Mouse (Mus musculus) kidney, postnatal 0 days (tissue): ENCODE data around the gene C5ar2. TPM values are rescaled to one million over a fixed set of nuclear protein-coding genes. Genes with fewer than 3 reads are reported as not detected.

ENCODE experiments used
- ATAC-seq: fragments of 200-750 bp; cut with Nextera tagmentation; replicated peaks from 2 replicates; pipeline ENCODE4 v1.8.0; 2017; ENCODE audit warnings: low read depth, moderate number of reproducible peaks, moderate TSS enrichment, moderate library complexity; ENCODE audit not compliant: low FRiP score
- DNase-seq: peaks from one replicate; pipeline ENCODE4 v3.0.0-alpha.2; 2016; ENCODE audit warnings: low spot score
- H3K27ac ChIP-seq: fragments of 300-500 bp; sonication (generic); 2 replicates; pipeline ENCODE4 v1.5.1; 2014; ENCODE audit warnings: mild to moderate bottlenecking
- H3K27me3 ChIP-seq: fragments of 300-500 bp; sonication (generic); 2 replicates; pipeline ENCODE4 v1.6.1; 2014; ENCODE audit warnings: low read length, mixed read lengths; ENCODE audit not compliant: insufficient read depth
- H3K36me3 ChIP-seq: fragments of 300-500 bp; sonication (generic); 2 replicates; pipeline ENCODE4 v1.6.1; 2014; ENCODE audit warnings: low read length, mixed read lengths; ENCODE audit not compliant: insufficient read depth
- H3K4me1 ChIP-seq: fragments of 300-500 bp; sonication (generic); replicated peaks from 2 replicates; pipeline ENCODE4 v1.6.1; 2014; ENCODE audit warnings: antibody characterized with exemption, low read length, mixed read lengths; ENCODE audit not compliant: insufficient read depth
- H3K4me2 ChIP-seq: fragments of 300-500 bp; sonication (generic); 2 replicates; pipeline ENCODE4 v1.6.1; 2014; ENCODE audit warnings: mild to moderate bottlenecking, low read length, moderate library complexity, mixed read lengths
- H3K4me3 ChIP-seq: fragments of 300-500 bp; sonication (generic); replicated peaks from 2 replicates; pipeline ENCODE4 v1.5.1; 2014; ENCODE audit warnings: low read depth, low read length
- H3K9ac ChIP-seq: fragments of 300-500 bp; sonication (generic); 2 replicates; pipeline ENCODE4 v1.6.1; 2014; ENCODE audit warnings: low read depth, low read length
- H3K9me3 ChIP-seq: fragments of 300-500 bp; sonication (generic); replicated peaks from 2 replicates; pipeline ENCODE4 v1.6.1; 2016; ENCODE audit warnings: low read length, inconsistent platforms, mixed read lengths
- CTCF ChIP-seq: IDR thresholded peaks from 2 replicates; pipeline ENCODE4 v1.5.1; 2016; ENCODE audit warnings: antibody characterized with exemption, low read depth, mild to moderate bottlenecking, moderate library complexity
- WGBS: fragments of 180-500 bp; shearing (Covaris S2); extraction: QIAGEN DNeasy Blood & Tissue Kit; methylation state at CpG from one replicate; pipeline ENCODE4 v1.1.7; 2014; 5-methylcytosine and 5-hydroxymethylcytosine counted together
- polyA plus RNA-seq: library from polyadenylated mRNA; unstranded; fragments of >200 nt; fragmentation: Nextera tagmentation; extraction: Ambion mirVana; gene quantifications from 2 replicates; pipeline ENCODE4 v1.2.1, GENCODE M21; 2015

C5ar2 gene
- polyA plus RNA-seq = 0.08 and 0.11 TPM in 2 replicates

DNA sequence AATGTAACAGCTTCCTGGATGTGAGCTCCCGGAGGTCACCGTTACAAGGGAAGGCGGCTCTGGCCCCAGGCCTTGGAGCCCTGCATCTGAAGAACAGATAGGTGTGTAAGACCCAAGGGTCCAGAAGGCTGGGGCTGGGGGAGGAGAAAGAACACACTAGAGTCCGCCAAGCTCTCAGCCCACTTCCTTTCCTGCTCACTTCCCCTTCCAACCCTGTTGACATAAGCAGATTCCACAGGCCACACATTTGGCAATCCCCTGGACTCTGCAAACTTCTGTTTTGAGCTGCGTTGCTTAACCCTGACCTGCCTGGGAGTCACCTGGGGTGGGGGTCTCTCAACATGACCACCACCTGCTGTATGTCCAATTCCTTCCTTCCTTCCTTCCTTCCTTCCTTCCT lies at the start of gene C5ar2:
C5ar2 (minus strand) TSS at position 88 of the 400 bp plus-strand sequence.
- Histone ChIP-seq H3K4me2 (no peak within 1 kb of the TSS), H3K36me3 (no peaks in the 10 kb centered on the region), H3K9me3 (no peaks in the 10 kb centered on the region), H3K4me1 (no peaks in the 10 kb centered on the region), H3K4me3 (no peak within 1 kb of the TSS), H3K27ac (no peak within 1 kb of the TSS), H3K27me3 (no peaks in the 10 kb centered on the region), H3K9ac (no peak within 1 kb of the TSS)
- TF ChIP-seq CTCF = no peak
- no peak for ATAC-seq
- WGBS = 31% methylated on average over 5 of the region's 5 CpGs
- DNase-seq = peak; percentile 37

DNA sequence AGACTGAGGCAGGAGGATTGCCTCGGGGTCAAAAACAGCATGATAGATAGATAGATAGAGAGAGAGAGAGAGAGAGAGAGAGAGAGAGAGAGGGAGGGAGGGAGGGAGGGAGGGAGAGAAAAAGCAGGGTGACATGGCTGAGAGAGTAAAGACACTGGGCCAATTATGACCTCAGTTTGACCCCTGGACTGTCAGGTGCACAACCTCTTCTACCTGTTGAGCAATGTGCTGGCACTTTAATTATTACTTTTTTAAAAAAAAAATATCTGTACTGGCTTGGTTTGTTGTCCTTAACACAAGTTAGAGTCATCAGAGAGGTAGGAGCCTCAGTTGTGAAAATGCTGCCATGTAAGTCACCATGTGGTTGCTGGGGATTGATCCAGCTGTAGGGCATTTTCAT lies 43.8 kb upstream of the C5ar2 start:
- no peak overlapping the region for H3K9ac ChIP-seq
- no peaks in the 10 kb centered on the region for H3K4me1 ChIP-seq
- WGBS = 77% methylated on average over 1 of the region's 1 CpGs

DNA sequence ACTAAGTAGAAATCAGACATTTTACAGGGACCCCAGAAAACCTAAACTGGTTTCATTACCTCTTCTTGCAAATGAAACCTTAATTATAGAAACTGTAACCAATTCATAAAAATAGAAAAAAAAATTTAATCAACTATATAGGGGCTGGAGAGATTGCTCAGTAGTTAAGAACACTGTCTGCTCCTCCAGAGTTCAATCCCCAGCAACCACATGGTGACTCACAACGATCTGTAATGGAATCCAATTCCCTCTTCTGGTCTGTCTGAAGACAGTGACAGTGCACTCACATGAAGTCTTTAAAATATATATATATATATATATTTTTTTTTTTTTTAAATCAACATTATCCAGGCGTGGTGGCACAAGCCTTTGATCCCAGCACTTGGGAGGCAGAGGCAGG lies 43.1 kb upstream of the C5ar2 start:
- no peak for TF ChIP-seq CTCF
- no peaks in the 10 kb centered on the region for H3K4me1 ChIP-seq
- WGBS = 77% methylated on average over 2 of the region's 2 CpGs
- H3K4me2 ChIP-seq = peak overlapping the region; percentile 55
- H3K4me3 ChIP-seq = peak overlapping the region; percentile 62
- peak overlapping the region; percentile 98 for H3K27ac ChIP-seq
- no peak for DNase-seq
- H3K9me3 ChIP-seq = no peaks in the 10 kb centered on the region
- peak overlapping the region; percentile 88; the same call in 1 of the 2 replicates for H3K9ac ChIP-seq
- peaks cover 10% of the 10 kb centered on the region; the same call in 1 of the 2 replicates for H3K36me3 ChIP-seq
- ATAC-seq = no peak
- H3K27me3 ChIP-seq = no peaks in the 10 kb centered on the region

More for the DNA sequence above, 43.8 kb upstream of the C5ar2 start:
- Histone ChIP-seq H3K4me2 (no peak overlapping the region), H3K27ac (no peak overlapping the region), H3K27me3 (no peaks in the 10 kb centered on the region), H3K36me3 (0 out of 2 replicates have a peak, but pooled peaks cover 4% of the 10 kb centered on the region), H3K9me3 (no peaks in the 10 kb centered on the region), H3K4me3 (no peak overlapping the region)
- ATAC-seq (no peak), DNase-seq (no peak)
- TF ChIP-seq CTCF = no peak

DNA sequence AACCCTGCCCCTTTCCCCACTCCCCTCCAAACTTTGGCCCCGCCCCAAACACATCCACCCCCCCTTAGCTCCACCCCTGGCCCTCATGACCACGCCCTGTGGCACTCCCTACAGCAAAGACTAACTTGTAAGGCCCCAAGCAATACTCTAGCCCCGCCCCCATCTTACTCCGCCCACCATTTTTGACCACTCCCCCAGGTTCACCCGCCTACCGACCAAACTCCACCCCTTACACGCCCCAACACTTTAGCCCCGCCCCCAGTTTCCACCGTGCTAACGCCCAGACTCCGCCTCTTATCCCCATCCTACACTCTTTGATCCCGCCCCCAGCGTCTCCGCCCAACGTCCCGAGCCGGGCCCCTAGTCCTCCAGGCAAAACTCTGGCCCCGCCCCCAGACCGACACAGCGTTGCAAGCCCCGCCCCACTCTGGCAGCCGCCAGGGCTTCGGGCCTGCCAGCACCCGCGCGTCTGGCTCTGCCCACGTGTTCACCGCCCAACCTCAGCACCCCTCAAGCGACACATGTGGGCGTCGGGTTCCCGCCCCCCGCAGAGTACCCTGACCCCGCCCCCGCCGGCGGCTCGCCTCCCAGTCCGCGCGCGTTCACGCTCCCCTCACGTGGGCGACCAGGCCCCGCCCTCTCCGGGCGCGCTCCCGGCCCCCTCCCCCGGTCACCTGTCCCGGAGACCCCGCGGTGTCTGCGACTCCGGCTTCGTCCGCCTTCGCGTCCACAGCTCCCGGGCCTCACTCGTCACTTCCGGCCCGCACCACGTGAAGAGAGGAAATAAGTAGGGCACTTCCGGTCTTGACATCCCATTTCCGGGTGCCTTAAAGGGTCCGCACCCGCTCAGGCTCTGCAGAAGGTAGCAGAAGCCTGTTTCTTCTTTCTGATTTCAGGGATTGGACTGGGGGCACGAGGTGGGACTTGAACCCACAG lies 42.3 kb upstream of the C5ar2 start, which contains the start of gene Ccdc9:
Ccdc9 (minus strand) TSS at position 770 of the 936 bp plus-strand sequence.
- Histone ChIP-seq H3K9ac (peak within 1 kb of the TSS; percentile 88), H3K4me2 (peak within 1 kb of the TSS; percentile 70), H3K9me3 (no peaks in the 10 kb centered on the region), H3K36me3 (peaks cover 18% of the 10 kb centered on the region), H3K27me3 (no peaks in the 10 kb centered on the region), H3K4me1 (no peaks in the 10 kb centered on the region), H3K27ac (peak within 1 kb of the TSS; percentile 98), H3K4me3 (peak within 1 kb of the TSS; percentile 62)
- ATAC-seq = peak; percentile 89
- DNase-seq = peak; percentile 100
- WGBS = 1% methylated on average over 69 of the region's 70 CpGs
- no peak for TF ChIP-seq CTCF

DNA sequence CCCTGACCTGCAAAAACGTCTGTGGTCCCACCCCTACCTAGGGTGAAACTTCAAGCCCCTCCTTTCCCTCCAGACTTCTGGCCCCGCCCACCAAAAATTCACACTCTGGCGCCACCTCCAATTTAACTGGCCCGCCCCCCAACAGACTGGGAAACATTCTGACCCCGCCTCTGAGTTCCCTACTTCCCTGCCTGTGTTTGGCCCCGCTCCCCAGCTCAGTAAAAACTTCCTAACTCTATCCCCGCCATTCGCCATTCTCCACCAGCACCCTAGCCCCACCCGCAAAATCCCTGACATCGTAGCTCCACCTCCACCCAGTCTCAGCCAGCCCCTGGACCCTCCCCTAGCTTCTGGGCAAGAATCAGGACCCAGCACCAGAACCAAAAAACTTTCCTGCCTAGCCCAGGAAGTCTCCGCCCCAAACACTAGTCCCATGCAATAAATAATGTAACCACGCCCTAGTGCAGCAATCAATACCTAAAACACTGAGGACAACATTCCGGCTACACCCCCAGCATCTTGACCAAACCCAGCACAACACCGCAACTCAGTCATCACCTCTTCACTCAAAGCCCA lies 41.6 kb upstream of the C5ar2 start:
- Histone ChIP-seq H3K9ac (peak overlapping the region; percentile 46; the same call in 1 of the 2 replicates), H3K27ac (peak overlapping the region; percentile 80), H3K4me1 (no peaks in the 10 kb centered on the region), H3K9me3 (no peaks in the 10 kb centered on the region), H3K36me3 (peaks cover 25% of the 10 kb centered on the region), H3K4me3 (peak overlapping the region; percentile 62), H3K27me3 (no peaks in the 10 kb centered on the region), H3K4me2 (peak overlapping the region; percentile 70)
- ATAC-seq = peak; percentile 73
- peak; percentile 94 for DNase-seq
- WGBS = 1% methylated on average over 14 of the region's 14 CpGs
- TF ChIP-seq CTCF = no peak

DNA sequence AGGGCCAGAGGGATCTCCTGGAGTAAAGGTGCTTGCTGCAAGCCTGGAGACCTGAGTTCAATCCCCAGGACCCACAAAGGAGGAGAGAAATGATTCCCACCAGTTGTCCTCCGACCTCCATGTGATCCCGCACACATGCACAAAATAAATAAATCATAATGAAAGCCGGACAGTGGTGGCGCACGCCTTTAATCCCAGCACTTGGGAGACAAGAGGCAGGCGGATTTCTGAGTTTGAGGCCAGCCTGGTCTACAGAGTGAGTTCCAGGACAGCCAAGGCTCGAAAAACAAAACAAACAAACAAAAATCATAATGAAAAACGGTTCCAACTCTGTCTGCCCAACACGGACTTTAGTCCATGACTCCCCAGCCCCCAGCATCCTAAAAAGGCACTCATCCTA lies 41.0 kb upstream of the C5ar2 start:
- Histone ChIP-seq H3K4me2 (peak overlapping the region; percentile 70), H3K9me3 (no peaks in the 10 kb centered on the region), H3K36me3 (peaks cover 27% of the 10 kb centered on the region), H3K27ac (peak overlapping the region; percentile 80; the same call in 1 of the 2 replicates), H3K9ac (peak overlapping the region; percentile 46; the same call in 1 of the 2 replicates), H3K4me3 (peak overlapping the region; percentile 62), H3K4me1 (no peaks in the 10 kb centered on the region), H3K27me3 (no peaks in the 10 kb centered on the region)
- WGBS = 48% methylated on average over 9 of the region's 9 CpGs
- no peak for TF ChIP-seq CTCF
- no peak for ATAC-seq
- DNase-seq = no peak
